Mouse (Mus musculus) gastrocnemius, adult 2 months (tissue): Measurements from ENCODE around the gene Tbr1. TPM values are rescaled to one million over a fixed set of nuclear protein-coding genes. Genes with fewer than 3 reads are reported as not detected.
A peak's percentile ranks its signal among the peaks of the same experiment; 100 is the strongest.

Source experiments
- DNase-seq: peaks from one replicate; pipeline ENCODE4 v3.0.0; 2022
- H3K27ac ChIP-seq: fragments of 200-600 bp; 2 replicates; pipeline ENCODE4 v1.8.1; 2022; ENCODE audit warnings: mild to moderate bottlenecking
- H3K4me3 ChIP-seq: fragments of 200-600 bp; 2 replicates; pipeline ENCODE4 v1.8.1; 2022; ENCODE audit warnings: mild to moderate bottlenecking, moderate library complexity
- CTCF ChIP-seq: fragments of 200-600 bp; IDR thresholded peaks from 2 replicates; pipeline ENCODE4 v1.8.1; 2022; ENCODE audit warnings: antibody characterized with exemption, mild to moderate bottlenecking, moderate library complexity
- intact Hi-C: fragments of 180-260 bp; cut with DNase I; formaldehyde crosslinking; loops from one replicate; pipeline ENCODE4 v1.15.1; 2025
- total RNA-seq, 2 experiments: library from RNA; stranded (reverse); gene quantifications; 2 replicates each; pipeline ENCODE4 v1.2.3; 2021

Gene Tbr1
- total RNA-seq, 2 experiments from 2014 or later, result not detected

GRCm38 (mm10) chr2:61805541-61806345 is 3.0 kb downstream of the Tbr1 start:
- H3K27ac ChIP-seq, result no peak overlapping the region
- TF ChIP-seq CTCF, result no peak
- intact Hi-C loops, result no loop called here
- H3K4me3 ChIP-seq, result peak overlapping the region; percentile 52
- peak; percentile 21 for DNase-seq

GRCm38 (mm10) chr2:61806346-61806825 is 3.7 kb downstream of the Tbr1 start:
- Histone ChIP-seq H3K4me3 (no peak overlapping the region), H3K27ac (no peak overlapping the region)
- DNase-seq, result no peak
- intact Hi-C loops, result no loop called here
- no peak for TF ChIP-seq CTCF

DNA sequence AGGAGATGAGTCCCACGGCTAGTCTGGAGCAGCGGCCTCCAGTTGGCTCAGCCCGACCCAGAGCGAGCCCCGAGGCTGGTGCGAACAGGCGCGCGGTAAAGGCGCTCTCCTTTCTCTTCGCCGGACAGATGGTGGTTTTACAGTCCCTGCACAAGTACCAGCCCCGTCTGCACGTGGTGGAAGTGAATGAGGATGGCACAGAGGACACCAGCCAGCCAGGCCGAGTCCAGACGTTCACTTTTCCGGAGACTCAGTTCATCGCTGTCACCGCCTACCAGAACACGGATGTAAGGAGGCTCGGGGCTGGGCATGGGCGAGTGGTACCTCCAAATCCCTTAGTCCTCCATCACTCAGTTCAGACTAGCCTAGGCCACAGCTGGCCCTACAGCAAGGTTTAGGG is 4.4 kb downstream of the Tbr1 start:
- Histone ChIP-seq H3K27ac (no peak overlapping the region), H3K4me3 (peak overlapping the region; percentile 11; the same call in 1 of the 2 replicates)
- intact Hi-C loops, result no loop called here
- peak; percentile 27 for DNase-seq
- TF ChIP-seq CTCF, result no peak

DNA sequence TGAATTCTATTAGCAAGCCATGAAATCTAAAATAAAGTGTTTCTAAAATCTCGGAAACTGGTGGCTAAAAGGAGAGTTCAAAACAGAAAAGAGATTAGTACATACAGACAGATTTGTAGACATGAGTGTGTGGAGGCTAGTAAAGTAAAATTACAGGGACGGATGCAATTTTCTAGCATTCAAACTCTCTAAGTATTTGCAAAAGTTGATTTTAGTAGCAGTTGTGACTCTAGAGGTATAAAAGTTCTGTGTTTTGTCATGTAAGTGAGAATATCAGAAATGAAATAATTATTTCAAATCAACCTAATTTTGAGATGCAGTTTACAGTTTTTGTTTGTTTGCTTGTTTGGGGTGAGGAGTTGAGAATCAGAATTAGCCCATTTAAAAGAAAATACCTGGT is 5.1 kb downstream of the Tbr1 start:
- H3K4me3 ChIP-seq, result no peak overlapping the region
- no peak for DNase-seq
- no peak overlapping the region for H3K27ac ChIP-seq
- intact Hi-C loops, result no loop called here
- TF ChIP-seq CTCF, result no peak

DNA sequence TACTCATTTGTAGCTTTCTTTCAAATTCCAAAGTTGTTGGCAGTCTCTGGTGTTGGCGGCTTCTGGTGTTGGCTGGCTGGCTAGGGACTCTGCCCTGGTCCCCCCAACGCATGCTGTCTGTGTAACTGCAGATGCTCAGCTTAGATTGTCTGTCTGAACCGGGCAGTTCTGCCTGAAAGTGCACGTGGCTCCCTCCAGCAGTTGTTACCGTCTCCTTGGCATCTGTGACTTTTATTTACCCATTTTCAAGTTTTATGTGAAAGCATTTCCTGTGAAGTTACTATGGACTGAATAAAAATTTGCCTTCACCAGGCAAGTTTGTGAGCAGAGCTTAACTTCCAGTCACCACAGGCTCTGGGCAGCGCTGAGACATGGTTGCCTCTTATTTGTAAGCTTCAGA is 6.0 kb downstream of the Tbr1 start:
- intact Hi-C loops, result no loop called here
- no peak for DNase-seq
- Histone ChIP-seq H3K4me3 (no peak overlapping the region), H3K27ac (no peak overlapping the region)
- no peak for TF ChIP-seq CTCF

- intact Hi-C loops, result no loop called here
- no peak overlapping the region for H3K4me3 ChIP-seq
- no peak for DNase-seq
- no peak overlapping the region for H3K27ac ChIP-seq
- no peak for TF ChIP-seq CTCF
Observed at GRCm38 (mm10) chr2:61809381-61809780, 6.7 kb downstream of the Tbr1 start.

DNA sequence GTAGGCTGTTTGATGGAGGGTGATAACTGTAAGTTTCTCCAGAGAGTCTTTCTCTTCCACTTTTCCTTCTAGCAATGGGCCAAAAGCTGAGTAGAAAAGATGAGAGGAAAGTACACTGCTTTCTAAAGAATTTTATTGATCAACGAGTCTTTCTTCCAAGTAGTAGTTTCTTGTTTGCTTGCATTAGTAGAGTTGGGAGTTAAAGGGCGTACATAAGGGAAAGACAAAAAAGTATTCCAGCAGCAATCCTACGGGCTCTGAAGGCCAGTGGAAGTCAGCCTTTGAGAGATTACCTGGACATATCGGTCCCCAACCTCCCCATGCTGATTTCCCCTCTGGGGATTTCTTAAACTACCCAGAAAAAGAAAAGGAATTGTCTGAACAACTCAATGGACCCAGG is 8.0 kb downstream of the Tbr1 start:
- intact Hi-C loops, result loop anchor here (10.0 kb wide), 1 partner anchor 146 kb away; no protein-coding TSS in a partner anchor
- no peak overlapping the region for H3K27ac ChIP-seq
- no peak for DNase-seq
- TF ChIP-seq CTCF, result no peak
- no peak overlapping the region for H3K4me3 ChIP-seq

GRCm38 (mm10) chr2:61811163-61811506 is 8.4 kb downstream of the Tbr1 start:
- DNase-seq, result no peak
- Histone ChIP-seq H3K4me3 (peak overlapping the region; percentile 71; the same call in 1 of the 2 replicates), H3K27ac (no peak overlapping the region)
- TF ChIP-seq CTCF, result no peak
- intact Hi-C loops, result loop anchor here (10.0 kb wide), 1 partner anchor 146 kb away; no protein-coding TSS in a partner anchor

DNA sequence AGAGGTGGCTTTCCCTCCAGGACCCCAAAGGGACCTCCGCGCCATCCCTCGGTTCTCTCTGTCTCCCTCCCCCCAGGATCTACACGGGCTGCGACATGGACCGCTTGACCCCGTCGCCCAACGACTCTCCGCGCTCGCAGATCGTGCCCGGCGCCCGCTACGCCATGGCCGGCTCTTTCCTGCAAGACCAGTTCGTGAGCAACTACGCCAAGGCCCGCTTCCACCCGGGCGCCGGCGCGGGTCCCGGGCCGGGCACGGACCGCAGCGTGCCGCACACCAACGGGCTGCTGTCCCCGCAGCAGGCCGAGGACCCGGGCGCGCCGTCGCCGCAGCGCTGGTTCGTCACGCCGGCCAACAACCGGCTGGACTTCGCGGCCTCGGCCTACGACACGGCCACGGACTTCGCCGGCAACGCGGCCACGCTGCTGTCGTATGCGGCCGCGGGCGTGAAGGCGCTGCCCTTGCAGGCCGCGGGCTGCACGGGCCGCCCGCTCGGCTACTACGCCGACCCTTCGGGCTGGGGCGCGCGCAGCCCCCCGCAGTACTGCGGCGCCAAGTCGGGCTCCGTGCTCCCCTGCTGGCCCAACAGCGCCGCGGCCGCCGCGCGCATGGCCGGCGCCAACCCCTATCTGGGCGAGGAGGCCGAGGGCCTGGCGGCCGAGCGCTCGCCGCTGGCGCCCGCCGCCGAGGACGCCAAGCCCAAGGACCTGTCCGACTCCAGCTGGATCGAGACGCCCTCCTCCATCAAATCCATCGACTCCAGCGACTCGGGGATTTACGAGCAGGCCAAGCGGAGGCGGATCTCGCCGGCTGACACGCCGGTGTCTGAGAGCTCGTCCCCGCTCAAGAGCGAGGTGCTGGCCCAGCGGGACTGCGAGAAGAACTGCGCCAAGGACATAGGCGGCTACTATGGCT is 9.0 kb downstream of the Tbr1 start:
- Histone ChIP-seq H3K27ac (no peak overlapping the region; the same call in 1 of the 2 replicates), H3K4me3 (peak overlapping the region; percentile 71)
- TF ChIP-seq CTCF, result peak; percentile 33; the same call in 1 of the 2 replicates
- intact Hi-C loops, result loop anchor here (10.0 kb wide), 1 partner anchor 147 kb away; no protein-coding TSS in a partner anchor
- peak; percentile 64 for DNase-seq

GRCm38 (mm10) chr2:61812536-61812935 is 9.8 kb downstream of the Tbr1 start:
- peak overlapping the region; percentile 71 for H3K4me3 ChIP-seq
- no peak for TF ChIP-seq CTCF
- no peak for DNase-seq
- H3K27ac ChIP-seq, result no peak overlapping the region
- intact Hi-C loops, result loop anchor here (10.0 kb wide), 1 partner anchor 148 kb away; no protein-coding TSS in a partner anchor

DNA sequence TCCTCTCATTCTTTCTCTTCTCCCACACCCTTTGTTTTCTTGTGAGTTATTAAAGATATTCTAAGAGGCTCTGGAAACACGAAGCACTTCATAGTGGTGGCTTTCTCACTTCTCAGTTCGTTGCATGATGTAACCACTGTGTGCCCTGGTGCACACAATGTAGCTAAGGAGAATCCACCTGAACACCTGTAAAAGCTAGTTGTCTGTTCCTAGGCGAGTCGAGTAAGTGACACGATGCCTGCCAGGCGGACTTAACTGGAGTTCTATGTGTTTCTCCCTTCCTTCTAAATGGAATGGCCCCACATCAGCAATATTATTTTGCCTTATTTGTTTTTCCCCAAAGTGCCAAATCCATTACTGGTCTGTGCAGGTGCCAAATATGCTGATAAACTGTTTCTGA is 10.4 kb downstream of the Tbr1 start:
- DNase-seq, result no peak
- TF ChIP-seq CTCF, result no peak
- Histone ChIP-seq H3K4me3 (no peak overlapping the region), H3K27ac (no peak overlapping the region)
- intact Hi-C loops, result loop anchor here (10.0 kb wide), 1 partner anchor 148 kb away; no protein-coding TSS in a partner anchor

DNA sequence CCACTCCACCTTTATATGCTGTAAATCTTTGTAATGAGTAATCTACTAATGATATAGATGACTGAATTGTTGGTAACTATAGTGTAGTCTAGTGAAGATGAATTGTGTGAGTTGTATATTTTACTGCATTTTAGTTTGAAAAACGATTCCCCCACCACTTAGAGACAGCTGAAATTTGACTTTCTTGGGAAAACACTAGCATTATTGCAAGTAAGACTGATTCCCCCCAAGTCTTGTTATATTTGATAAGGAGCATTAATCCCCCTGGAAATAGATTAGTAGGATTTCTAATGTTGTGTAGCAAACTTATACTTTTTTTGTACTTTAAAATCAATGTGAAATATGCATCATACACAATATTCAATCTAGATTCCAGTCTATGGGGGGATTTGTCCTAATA is 10.8 kb downstream of the Tbr1 start:
- H3K27ac ChIP-seq, result no peak overlapping the region
- intact Hi-C loops, result loop anchor here (10.0 kb wide), 1 partner anchor 149 kb away; no protein-coding TSS in a partner anchor
- no peak for DNase-seq
- TF ChIP-seq CTCF, result no peak
- no peak overlapping the region for H3K4me3 ChIP-seq
